Mouse (Mus musculus): ENCODE data around the gene E2f2.

GRCm38 (mm10) chr4:136172011-136172541 is at the start of gene E2f2:
- no peak for TF ChIP-seq POLR2A (IDR thresholded peaks at IDR 0.05; ENCODE audit: extremely low read depth, insufficient read depth, low read length)
- no peak for TF ChIP-seq CTCF (IDR thresholded peaks at IDR 0.05; ENCODE audit: extremely low read depth, insufficient read depth, low read length)
